Mouse (Mus musculus): ENCODE measurements around the gene Endou. TPM values are rescaled to one million over a fixed set of nuclear protein-coding genes. Genes with fewer than 3 reads are reported as not detected.

Gene Endou
- polyA plus RNA-seq, 1 experiment = 0.51 TPM

DNA sequence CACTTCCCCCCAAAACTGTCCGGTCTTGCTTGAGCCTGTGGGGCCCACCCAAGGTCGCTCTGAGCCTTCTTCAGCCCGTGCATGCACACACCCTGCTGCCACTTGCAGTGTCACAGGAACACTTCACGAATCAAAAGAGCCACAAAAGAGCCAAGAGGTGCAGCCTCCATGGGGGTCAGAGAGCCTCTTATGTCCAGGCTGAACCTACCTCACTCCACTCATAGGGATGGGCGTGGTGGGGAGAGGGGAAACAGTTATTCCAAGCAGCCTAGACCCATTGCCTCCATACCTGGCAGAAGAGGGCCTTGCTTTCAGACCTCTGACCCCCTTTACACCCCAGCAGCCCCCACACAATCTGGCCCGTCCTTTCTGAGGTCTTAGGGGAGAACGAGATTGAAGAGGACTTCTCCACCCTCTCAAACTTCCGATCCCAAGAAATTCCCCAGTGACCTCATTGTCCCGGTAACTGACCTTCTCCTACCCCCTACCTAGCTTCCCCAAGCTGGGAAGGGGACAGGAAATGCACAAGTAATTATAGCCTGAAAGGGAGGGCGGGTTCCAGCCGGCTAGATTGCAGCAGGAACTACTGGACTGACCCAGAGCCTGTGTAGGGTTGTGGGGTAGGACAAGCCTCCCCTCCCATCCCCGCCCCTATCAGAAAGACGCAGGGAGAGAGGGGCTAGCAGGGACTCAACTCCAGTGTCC lies 34.1 kb upstream of the Endou start:
- H3K27me3 ChIP-seq (ENCODE audit: control insufficient read depth, insufficient read depth, low read length) = peaks cover 21% of the 10 kb centered on the region
- H3K27ac ChIP-seq (ENCODE audit: insufficient read depth, low read depth, low read length) = peak overlapping the region; percentile 63
- TF ChIP-seq CTCF (IDR thresholded peaks at IDR 0.05; ENCODE audit: extremely low read depth, insufficient read length, insufficient replicate concordance, low read depth, low read length) = no peak
- no peak for TF ChIP-seq POLR2A (IDR thresholded peaks at IDR 0.05; ENCODE audit: low read depth, low read length)
- H3K4me1 ChIP-seq (ENCODE audit: control insufficient read depth, insufficient read depth, insufficient read length, low read length) = peaks cover 9% of the 10 kb centered on the region
- peak overlapping the region; percentile 21 for H3K4me3 ChIP-seq (ENCODE audit: low read depth, low read length)
- no peaks in the 10 kb centered on the region for H3K36me3 ChIP-seq (ENCODE audit: control insufficient read depth, insufficient read depth, low read length)
- 50% methylated on average over 13 of the region's 13 CpGs for WGBS

GRCm38 (mm10) chr15:97764532-97764931 lies 33.4 kb upstream of the Endou start:
- no peaks in the 10 kb centered on the region for H3K36me3 ChIP-seq (ENCODE audit: control insufficient read depth, insufficient read depth, low read length)
- H3K4me1 ChIP-seq (ENCODE audit: control insufficient read depth, insufficient read depth, insufficient read length, low read length) = peaks cover 9% of the 10 kb centered on the region
- peak overlapping the region; percentile 35; the same call in 1 of the 2 replicates for H3K27ac ChIP-seq (ENCODE audit: insufficient read depth, low read depth, low read length)
- no peak overlapping the region for H3K4me3 ChIP-seq (ENCODE audit: low read depth, low read length)
- 46% methylated on average over 2 of the region's 2 CpGs for WGBS
- TF ChIP-seq CTCF (IDR thresholded peaks at IDR 0.05; ENCODE audit: extremely low read depth, insufficient read length, insufficient replicate concordance, low read depth, low read length) = no peak
- TF ChIP-seq POLR2A (IDR thresholded peaks at IDR 0.05; ENCODE audit: low read depth, low read length) = no peak
- peaks cover 21% of the 10 kb centered on the region for H3K27me3 ChIP-seq (ENCODE audit: control insufficient read depth, insufficient read depth, low read length)

DNA sequence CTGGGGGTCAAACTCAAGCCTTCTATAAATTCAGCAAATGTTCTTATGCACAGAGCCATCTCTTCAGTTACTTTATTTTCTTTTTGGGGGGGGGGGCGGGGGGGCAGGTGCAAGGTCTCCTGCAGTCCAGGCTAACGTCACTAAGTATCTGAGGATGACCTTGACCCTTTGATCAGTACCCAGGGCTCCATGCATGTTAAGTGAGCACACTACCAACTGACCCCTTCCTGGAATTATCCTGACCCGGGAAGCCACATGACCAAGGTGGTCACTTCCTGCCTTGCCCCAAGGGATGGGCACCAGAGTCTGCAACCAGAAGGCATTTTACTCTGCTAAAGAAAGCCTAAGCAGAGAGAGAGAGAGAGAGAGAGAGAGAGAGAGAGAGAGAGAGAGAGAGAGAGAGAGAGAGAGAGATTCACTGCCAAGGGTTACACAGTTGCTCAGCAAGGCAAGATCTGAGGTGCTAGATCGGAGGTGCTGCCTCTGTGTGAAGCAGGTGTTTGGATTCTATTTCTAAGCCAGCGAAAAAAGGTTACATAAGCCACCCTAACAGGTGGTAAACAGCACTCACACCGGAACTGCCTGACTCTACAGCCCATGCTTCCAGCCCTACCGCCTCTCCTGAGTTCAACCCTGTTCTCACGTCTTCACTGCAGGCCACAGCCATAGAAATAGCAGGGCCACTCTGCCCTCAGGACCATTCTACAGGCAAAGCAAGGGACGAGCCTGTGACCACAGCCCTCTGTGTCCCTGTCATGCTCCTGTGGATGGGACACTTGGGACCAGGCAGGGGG lies 32.3 kb upstream of the Endou start:
- no peak for TF ChIP-seq POLR2A (IDR thresholded peaks at IDR 0.05; ENCODE audit: low read depth, low read length)
- Histone ChIP-seq H3K36me3 (ENCODE audit: control insufficient read depth, insufficient read depth, low read length) (no peaks in the 10 kb centered on the region), H3K27ac (ENCODE audit: insufficient read depth, low read depth, low read length) (peak overlapping the region; percentile 34), H3K27me3 (ENCODE audit: control insufficient read depth, insufficient read depth, low read length) (peaks cover 19% of the 10 kb centered on the region), H3K4me1 (ENCODE audit: control insufficient read depth, insufficient read depth, insufficient read length, low read length) (peaks cover 9% of the 10 kb centered on the region), H3K4me3 (ENCODE audit: low read depth, low read length) (no peak overlapping the region)
- 56% methylated on average over 9 of the region's 9 CpGs for WGBS

DNA sequence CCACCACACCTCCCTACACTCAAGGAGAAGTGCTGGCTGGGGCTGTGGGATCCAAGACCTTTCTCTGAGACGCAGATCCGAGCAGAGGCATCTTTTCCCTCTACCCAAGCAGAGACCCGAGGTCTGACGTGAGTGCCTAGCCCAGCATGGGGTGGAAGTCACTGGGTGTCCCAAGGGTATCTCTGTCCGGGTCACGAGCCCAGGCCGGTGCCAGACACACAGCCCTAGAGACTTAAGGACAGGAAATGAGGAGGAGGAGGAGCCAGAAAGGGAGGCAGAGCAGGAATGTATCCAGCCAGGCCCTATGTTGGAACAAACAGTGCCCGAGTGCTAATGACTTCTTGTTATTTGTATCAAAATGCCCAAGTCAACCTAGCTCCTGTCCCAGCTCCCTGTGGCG lies 31.6 kb upstream of the Endou start:
- Histone ChIP-seq H3K4me3 (ENCODE audit: low read depth, low read length) (no peak overlapping the region), H3K27ac (ENCODE audit: insufficient read depth, low read depth, low read length) (no peak overlapping the region), H3K36me3 (ENCODE audit: control insufficient read depth, insufficient read depth, low read length) (no peaks in the 10 kb centered on the region), H3K4me1 (ENCODE audit: control insufficient read depth, insufficient read depth, insufficient read length, low read length) (peaks cover 3% of the 10 kb centered on the region; the same call in 1 of the 2 replicates), H3K27me3 (ENCODE audit: control insufficient read depth, insufficient read depth, low read length) (peaks cover 12% of the 10 kb centered on the region)
- TF ChIP-seq POLR2A (IDR thresholded peaks at IDR 0.05; ENCODE audit: low read depth, low read length) = no peak
- no peak for TF ChIP-seq CTCF (IDR thresholded peaks at IDR 0.05; ENCODE audit: extremely low read depth, insufficient read length, insufficient replicate concordance, low read depth, low read length)
- WGBS = 69% methylated on average over 9 of the region's 9 CpGs

- H3K27ac ChIP-seq (ENCODE audit: insufficient read depth, low read depth, low read length) = no peak overlapping the region
- H3K4me3 ChIP-seq (ENCODE audit: low read depth, low read length) = no peak overlapping the region
Observed at GRCm38 (mm10) chr15:97761438-97761837, 30.3 kb upstream of the Endou start.

GRCm38 (mm10) chr15:97760952-97761351 lies 29.8 kb upstream of the Endou start:
- Histone ChIP-seq H3K27ac (ENCODE audit: insufficient read depth, low read depth, low read length) (no peak overlapping the region), H3K4me3 (ENCODE audit: low read depth, low read length) (no peak overlapping the region), H3K27me3 (ENCODE audit: control insufficient read depth, insufficient read depth, low read length) (no peaks in the 10 kb centered on the region), H3K36me3 (ENCODE audit: control insufficient read depth, insufficient read depth, low read length) (no peaks in the 10 kb centered on the region), H3K4me1 (ENCODE audit: control insufficient read depth, insufficient read depth, insufficient read length, low read length) (no peaks in the 10 kb centered on the region)
- WGBS = 69% methylated on average over 5 of the region's 5 CpGs
- TF ChIP-seq CTCF (IDR thresholded peaks at IDR 0.05; ENCODE audit: extremely low read depth, insufficient read length, insufficient replicate concordance, low read depth, low read length) (no peak), POLR2A (IDR thresholded peaks at IDR 0.05; ENCODE audit: low read depth, low read length) (no peak)

More at GRCm38 (mm10) chr15:97761438-97761837, 30.3 kb upstream of the Endou start:
- 45% methylated on average over 13 of the region's 13 CpGs for WGBS
- TF ChIP-seq CTCF (IDR thresholded peaks at IDR 0.05; ENCODE audit: extremely low read depth, insufficient read length, insufficient replicate concordance, low read depth, low read length) (no peak), POLR2A (IDR thresholded peaks at IDR 0.05; ENCODE audit: low read depth, low read length) (no peak)
- no peaks in the 10 kb centered on the region for H3K4me1 ChIP-seq (ENCODE audit: control insufficient read depth, insufficient read depth, insufficient read length, low read length)
- no peaks in the 10 kb centered on the region for H3K36me3 ChIP-seq (ENCODE audit: control insufficient read depth, insufficient read depth, low read length)
- peaks cover 2% of the 10 kb centered on the region for H3K27me3 ChIP-seq (ENCODE audit: control insufficient read depth, insufficient read depth, low read length)

GRCm38 (mm10) chr15:97760006-97760405 lies 28.9 kb upstream of the Endou start:
- H3K27me3 ChIP-seq (ENCODE audit: control insufficient read depth, insufficient read depth, low read length) = no peaks in the 10 kb centered on the region
- no peak overlapping the region for H3K27ac ChIP-seq (ENCODE audit: insufficient read depth, low read depth, low read length)
- H3K36me3 ChIP-seq (ENCODE audit: control insufficient read depth, insufficient read depth, low read length) = no peaks in the 10 kb centered on the region
- 68% methylated on average over 9 of the region's 9 CpGs for WGBS
- no peak overlapping the region for H3K4me3 ChIP-seq (ENCODE audit: low read depth, low read length)
- TF ChIP-seq POLR2A (IDR thresholded peaks at IDR 0.05; ENCODE audit: low read depth, low read length) = no peak
- no peak for TF ChIP-seq CTCF (IDR thresholded peaks at IDR 0.05; ENCODE audit: extremely low read depth, insufficient read length, insufficient replicate concordance, low read depth, low read length)
- H3K4me1 ChIP-seq (ENCODE audit: control insufficient read depth, insufficient read depth, insufficient read length, low read length) = no peaks in the 10 kb centered on the region

Data from small intestine, adult 2 months (tissue).